Mouse (Mus musculus) adrenal gland, adult (tissue): ENCODE results near the gene Hmga1b.
"Not testable (repeated sequence)": the region's sequence is repeated elsewhere in the genome, so short reads cannot be mapped to it uniquely, and the experiment has no call there.

Source experiments
- DNase-seq, 2 experiments: peaks; one replicate each; pipeline ENCODE4 v3.0.0; 2022 to 2023; ENCODE audit warnings: low spot score in 1 of 2; ENCODE audit not compliant: inconsistent age in 2 of 2

The Hmga1b gene

DNA sequence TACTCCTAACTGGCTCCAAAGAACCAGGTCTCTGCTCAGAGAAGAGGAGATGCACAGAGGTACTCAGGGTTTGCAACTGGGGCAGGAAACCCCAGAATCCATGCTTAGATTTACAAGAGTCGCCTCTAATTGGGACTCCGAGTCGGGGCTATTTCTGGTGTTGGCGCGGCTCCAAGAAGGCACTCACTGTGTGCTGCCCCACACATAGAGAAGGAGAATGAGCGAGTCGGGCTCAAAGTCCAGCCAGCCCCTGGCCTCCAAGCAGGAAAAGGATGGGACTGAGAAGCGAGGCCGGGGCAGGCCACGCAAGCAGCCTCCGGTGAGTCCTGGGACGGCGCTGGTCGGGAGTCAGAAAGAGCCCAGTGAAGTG is at the start of gene Hmga1b:
Gene Hmga1b (plus strand): TSS at position 123 of the 370 bp plus-strand sequence.
- not testable (repeated sequence) for DNase-seq

DNA sequence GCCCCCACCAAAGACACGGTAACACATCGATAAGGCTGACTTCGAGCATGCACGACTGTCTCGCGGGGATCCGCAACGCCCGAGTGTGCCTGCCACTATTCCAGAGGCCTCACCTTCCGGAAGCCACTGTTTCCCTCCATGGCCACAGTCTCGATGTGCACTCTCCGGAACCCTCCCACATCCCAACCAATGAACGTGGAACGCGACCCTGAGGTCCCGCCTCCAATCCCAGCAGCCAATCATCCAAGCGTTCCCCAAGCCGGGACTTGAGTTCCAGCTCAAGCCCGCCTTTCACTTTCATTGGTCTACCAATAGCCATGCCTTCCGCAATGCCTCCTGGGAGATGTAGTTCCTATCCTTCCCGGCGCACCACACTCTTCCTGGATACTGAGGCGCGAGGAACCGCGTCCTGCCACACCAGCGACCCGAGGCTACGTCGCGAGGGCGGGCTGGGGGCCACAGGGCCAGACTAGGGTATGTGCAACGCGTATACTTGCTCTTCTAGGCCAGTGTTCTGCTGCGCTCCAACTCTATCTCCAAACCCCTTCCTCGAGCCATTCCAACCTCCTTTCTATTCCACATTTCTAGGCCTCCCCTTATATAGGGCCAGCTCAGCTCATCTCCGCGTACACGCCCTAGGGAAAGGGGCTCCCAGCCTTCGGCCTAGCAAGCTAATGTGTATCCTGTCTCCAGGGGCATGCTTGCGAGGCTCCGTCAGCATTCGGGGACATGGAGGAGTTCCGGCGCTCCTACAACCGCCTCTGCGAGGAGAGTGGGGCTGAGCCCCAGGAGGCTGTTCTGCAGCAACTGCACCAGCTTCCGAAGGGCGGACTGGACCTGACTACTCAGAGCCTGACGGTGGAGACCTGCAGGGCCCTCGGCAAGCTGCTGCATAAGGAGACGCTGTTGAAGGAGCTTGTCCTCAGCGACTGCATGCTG is 48.7 kb upstream of the Hmga1b start, which contains the start of the genes Cenpx and Lrrc45:
Gene Cenpx (minus strand): TSS at position 159 of the 939 bp plus-strand sequence.
Gene Lrrc45 (plus strand): TSS at position 346 of the 939 bp plus-strand sequence.
- DNase-seq: peak; percentile 98 to 99

DNA sequence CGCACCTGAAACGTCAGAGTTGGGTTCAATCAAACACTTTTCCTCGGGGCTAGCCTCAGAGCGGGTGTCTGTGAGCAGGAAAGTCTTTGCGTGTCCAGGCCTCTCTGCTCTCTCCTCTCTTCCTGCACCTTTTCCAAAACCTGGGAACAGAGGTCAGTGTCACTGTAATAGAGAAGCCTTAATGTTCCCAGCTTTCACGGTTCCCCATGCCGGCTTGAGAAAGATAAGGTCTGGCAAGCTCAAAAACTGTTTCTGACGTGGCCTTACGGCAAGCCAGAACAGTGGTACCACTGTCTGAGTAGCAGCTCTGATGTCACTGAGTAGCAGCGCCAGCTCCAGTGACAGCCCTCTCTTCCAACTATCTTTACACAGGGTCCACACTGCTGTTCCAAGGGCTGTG is 48.0 kb upstream of the Hmga1b start:
- DNase-seq: peak in 1 of 2 experiments; percentile 50

DNA sequence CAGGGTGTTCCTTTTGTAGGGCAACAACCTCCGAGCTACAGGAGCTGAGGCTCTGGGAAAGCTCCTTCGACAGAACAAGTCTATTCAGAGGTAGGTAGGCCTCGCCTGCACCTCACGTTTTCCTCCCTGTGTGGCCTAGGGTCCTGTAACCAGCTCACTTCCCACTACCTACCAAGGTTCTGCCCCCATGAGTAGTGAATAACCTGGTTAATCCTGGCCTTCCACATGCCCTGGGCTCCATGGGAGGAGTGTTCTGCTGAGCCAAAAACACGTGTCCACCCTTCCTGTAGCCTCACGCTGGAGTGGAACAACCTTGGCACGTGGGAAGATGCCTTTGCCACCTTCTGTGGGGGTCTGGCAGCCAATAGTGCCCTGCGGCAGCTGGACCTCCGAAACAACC is 47.5 kb upstream of the Hmga1b start:
- DNase-seq: no peak

DNA sequence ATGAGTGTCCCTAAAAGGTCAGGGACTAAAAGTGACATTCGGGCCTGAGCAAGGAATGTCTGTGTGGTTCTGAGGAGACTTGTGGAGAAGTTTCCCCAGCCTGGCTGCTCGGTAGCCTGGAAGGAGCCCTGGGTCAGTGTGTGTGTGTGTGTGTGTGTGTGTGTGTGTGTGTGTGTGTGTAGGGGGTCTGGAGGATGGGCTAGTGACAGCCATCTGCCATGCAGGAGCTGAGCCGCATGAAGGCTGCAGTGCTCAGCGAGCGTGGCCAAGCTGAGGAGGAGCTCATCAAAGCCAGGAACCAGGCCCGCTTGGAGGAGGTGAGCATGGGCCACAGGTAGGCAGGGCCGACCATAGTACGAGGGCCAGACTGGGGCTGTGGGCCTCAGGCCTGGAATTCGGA is 43.4 kb upstream of the Hmga1b start:
- DNase-seq: no peak

DNA sequence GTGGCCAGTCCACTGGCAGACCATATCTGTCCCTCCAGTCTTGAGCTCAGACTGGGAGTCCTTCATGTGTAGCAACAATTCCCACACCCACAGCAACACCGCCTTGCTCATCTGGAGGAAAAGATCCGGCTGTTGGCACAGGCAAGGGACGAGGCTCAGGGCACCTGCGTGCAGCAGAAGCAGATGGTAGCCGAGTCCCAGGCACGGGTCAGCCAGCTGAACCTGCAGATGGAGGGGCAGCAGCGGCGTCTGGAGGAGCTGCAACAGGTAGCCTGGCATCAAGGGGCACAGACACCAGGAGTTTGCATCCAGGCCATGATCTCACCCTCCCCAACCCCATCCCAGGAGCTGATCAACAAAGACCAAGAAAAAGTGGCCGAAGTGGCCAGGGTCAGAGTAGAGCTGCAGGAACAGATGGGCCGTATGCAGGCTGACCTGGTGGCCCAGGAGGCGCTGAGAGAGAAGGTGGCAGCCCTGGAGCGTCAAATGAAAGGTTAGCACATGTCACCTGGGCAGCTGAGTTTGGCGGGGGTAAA is 42.7 kb upstream of the Hmga1b start:
- DNase-seq: no peak

DNA sequence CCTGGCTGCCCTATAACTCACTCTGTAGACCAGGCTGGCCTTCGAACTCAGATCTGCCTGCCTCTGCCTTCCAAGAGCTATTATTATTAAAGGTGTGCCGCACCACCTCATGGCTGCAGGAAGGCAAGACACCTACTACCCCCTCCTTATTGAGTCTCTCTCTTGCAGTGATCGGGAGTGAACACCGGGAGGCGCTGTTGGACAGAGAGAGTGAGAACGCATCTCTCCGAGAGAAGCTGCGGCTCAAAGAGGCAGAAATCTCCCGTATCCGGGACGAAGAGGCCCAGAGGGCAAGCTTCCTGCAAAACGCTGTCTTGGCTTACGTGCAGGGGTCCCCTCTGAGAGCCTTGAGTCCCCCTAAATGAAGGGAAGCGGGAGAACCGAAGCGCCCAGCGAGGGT is 42.1 kb upstream of the Hmga1b start:
- DNase-seq: peak; percentile 90 to 97

DNA sequence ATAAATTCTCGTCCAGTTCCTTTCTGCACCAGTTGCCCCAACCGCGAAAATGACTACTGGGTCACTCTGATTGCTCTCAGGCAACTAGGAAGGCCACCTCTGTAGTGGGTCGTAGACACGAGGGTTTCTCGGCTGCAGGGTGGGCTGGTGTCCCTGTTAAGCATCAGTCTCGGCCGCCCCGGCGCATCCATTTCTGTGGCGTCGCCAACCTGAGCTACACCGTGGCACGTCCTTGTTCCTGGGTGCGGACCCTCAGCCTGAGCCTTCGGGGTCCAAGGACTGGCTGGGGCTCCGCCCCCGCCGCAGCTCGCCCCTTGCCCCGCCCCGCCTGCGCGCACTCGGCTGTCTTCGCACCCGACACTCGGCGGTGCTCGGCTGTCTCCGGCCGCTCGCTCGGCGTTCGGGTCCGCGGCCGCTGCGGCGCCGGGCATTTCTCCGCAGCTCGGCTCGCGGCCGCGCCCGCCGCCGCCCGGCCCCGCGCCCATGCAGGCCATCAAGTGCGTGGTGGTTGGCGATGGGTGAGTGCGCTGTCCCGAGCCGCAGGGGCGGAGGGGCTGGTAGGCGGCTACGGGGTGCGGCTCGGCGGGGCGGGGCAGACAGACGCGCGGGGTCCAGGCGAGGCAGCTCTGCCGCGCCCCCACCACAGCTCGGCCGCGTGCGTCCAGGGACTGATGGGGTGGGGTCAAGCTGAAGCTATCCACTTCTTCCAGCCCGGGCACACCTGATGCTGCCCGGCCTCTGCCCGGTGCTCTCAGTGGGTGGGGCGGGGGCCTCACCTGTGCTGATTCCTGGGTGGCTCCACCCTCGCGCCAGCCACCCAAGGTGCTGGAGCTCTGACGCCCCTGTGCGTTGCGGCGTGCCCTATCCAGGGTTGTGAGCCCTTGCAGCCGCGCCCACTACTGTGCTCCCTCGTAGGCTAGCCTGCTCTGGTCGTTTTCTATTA is 41.2 kb upstream of the Hmga1b start, which contains the start of gene Rac3:
Gene Rac3 (plus strand): TSS at position 347 of the 943 bp plus-strand sequence.
- peak; percentile 70 to 88 for DNase-seq

DNA sequence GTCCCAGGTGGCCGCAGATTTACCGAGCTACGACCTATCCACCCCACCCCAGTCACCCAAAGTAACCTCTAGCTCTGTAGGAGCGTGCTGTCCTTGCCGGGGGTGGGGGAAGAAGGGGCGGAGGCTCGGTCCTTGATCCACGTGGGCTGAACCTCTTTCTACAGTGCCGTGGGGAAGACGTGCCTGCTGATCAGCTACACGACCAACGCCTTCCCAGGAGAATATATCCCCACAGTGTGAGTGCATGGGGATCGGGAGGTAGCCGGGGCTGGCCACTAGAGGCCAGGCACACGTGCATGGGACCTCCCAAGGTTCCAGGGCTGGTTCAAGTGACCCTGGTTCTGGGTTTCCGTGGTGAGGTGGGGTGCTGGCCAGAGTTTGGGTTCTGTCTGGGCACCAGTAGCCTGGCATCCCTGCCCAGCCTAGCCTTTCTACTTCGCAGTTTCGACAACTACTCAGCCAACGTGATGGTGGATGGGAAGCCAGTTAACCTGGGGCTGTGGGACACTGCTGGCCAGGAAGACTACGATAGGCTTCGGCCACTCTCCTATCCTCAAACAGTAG is 40.4 kb upstream of the Hmga1b start:
- peak in 1 of 2 experiments; percentile 74 for DNase-seq

DNA sequence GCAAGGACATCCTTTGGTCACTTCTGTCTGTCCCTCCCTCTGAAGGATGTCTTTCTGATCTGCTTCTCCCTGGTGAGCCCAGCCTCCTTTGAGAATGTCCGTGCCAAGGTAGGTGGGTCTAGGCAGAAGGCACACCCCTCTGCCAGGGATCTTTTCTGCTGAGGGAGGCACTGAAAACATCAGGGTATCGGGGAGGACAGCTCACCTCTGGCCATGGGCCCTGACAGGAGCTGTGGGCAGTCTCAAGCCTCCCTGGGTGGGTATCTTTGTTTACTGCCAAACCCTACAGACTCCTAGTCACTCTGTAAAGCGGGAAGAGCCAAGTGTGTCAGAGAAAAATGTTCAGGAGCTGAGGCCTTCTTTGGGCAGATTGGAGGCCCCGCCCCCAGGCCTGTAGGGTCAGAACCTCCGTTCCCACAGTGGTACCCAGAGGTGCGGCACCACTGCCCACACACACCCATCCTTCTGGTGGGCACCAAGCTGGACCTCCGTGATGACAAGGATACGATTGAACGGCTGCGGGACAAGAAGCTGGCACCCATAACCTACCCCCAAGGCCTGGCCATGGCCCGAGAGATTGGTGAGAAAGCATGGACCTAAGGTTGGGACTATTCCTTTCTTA is 39.7 kb upstream of the Hmga1b start:
- no peak for DNase-seq

DNA sequence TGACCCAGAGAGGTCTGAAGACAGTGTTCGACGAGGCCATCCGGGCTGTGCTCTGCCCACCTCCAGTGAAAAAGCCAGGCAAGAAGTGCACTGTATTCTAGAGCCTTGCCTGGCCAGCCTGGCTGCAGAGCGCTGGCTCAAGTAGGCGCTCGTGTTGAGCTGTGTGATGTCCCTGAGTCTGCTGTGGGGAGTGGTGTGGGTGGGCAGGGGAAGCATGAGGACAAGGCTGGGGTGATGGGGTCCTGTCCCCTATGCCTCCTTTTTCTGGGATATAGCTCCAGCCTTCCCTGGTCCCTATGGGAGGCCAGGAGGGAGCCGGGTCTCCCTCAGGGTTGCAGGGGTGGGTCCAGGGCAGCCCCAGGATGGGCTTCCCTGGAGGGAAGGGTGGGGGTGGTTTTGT is 39.1 kb upstream of the Hmga1b start:
- no peak for DNase-seq

DNA sequence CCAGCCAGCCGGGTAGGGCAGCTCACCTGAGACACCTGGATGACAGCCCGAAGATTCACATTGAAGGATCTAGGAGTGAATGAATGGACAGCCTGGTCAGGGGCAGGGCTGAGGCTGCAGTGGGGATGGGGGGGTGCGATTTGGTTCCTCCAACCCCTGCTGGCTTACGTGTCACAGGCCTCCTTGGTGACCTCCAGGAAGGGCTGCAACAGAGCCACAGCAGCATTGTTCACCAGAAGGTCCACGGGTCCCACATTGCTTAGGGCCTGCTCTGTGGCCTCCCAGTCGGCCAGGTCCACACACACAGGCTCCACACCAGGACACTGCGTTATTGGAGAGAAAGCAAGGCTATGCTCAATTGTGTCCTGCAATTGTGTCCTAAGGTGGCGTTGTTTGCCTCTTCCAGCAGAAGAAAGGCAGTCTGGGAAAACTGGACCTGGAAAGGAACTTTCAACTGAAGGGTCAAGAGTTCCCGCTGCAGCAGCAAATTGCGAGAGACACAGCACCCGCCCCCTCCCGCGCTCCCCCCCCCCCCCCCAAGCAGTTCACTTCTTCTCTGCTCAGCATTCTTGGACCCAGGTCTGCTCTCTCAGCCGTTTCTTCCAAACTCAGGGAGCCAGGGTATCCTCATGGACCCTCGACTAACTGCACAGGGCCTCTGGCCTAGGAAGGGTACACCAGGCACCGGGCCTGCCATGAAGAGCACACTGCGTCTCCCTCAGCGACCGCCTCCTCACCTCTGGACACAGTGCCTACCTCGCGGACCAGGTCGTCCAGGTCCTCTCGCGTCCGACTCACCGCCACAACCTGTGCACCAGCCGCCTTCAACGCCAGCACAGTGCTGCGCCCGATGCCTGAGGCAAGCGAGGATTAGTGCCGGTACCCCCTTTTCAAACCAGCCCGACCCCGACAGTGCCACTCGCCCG is 36.1 kb upstream of the Hmga1b start:
- no peak for DNase-seq

DNA sequence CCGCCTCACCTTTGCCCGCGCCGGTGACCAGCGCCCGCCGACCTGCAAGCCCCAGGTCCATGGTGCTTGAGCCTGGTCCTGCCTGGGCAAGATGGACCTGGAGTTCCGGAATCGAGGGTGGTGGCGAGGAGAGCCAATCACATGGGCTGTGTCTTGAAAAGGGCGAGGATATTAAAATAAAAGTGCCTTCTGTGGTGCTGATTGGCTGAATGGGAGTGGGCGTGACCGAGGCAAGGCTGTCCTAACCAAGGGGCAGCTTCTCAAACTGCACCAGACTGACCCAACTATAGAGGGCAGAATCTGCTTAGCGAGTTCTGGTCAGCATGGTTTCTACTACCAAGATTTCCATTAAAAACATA is 35.4 kb upstream of the Hmga1b start, which contains the start of gene Dcxr:
Gene Dcxr (minus strand): TSS at position 113 of the 359 bp plus-strand sequence.
- DNase-seq: peak; percentile 93 to 97

DNA sequence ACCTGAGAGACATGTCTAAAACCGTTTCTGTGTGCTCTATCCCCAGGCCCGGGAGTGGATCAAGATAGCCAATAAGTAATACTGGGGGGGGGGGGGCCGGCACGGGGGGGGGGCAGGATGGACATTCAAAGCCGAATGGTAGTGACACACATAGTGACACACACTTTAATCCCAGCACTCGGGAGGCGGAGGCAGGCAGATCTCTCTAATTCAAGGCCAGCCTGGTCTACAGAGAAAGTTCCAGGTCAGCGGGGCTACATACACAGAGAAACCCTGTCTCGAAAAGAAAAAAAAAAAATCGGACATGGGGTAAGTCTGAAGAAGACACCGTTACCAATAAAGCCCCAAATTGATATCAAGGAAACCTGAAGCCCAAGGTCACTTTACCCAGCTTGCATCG is 35.0 kb upstream of the Hmga1b start:
- no peak for DNase-seq

DNA sequence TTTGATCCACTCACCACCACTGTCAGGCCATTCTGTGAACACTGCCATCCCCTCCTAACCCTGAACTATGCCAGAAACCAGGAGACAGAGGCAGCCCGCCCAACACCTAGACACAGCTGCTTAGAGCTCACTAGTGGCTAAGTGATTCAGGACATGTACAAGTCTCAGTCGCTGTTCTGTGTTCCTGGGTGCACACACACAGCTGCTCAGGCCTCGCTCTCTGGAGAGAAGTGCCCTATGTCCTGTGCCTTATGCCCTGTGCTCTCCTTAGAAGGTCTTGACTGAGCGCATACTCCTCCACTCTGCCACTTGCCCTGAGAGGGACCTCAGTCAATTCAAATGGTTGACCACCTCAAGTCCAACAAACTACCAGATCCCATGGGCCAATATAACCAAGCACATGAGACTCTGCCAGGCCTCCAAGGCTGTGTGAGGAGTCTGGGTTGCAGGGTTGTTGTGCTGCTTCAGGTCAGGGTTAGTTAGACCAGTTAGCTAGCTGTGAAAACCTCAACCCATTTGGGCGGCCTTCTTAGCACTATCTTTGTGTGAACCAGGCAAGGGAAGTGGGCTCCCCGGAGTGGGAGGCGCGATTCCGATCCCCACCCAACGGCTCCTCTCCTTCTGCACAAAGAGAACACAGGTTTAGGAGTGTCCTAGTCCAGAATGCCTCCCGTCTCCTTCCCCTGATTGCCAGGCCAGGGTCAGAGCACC is 33.9 kb upstream of the Hmga1b start:
- no peak for DNase-seq

DNA sequence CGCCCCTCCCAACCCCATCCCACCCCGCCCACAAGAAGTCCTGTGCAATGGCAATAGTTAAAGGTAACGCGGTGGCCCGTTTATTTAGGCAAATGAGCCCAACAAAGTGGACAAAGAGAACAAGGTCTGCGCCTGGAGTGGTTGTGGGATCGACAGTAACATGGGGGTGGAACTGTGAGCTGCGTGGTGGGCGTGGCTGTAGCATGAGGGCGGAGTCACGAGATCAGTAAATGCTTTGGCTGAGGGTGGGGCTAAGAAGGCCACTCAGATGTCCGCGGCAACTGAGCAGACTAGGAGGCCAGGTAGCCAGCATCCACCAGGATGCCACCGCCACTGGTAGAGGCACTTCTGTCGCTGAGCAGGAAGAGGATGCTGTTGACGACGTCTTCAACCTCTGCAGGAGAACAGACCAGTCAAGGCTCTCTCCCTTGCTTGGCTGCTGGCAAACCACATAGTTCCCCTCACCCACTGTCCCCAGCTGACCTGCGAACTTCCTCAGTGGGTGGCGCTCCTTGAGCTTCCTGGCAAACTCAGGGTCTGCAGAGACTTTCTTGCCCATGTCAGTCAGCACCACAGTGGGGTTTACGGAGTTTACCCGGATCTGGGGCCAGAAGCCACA is 33.1 kb upstream of the Hmga1b start:
- DNase-seq: peak in 1 of 2 experiments; percentile 78

DNA sequence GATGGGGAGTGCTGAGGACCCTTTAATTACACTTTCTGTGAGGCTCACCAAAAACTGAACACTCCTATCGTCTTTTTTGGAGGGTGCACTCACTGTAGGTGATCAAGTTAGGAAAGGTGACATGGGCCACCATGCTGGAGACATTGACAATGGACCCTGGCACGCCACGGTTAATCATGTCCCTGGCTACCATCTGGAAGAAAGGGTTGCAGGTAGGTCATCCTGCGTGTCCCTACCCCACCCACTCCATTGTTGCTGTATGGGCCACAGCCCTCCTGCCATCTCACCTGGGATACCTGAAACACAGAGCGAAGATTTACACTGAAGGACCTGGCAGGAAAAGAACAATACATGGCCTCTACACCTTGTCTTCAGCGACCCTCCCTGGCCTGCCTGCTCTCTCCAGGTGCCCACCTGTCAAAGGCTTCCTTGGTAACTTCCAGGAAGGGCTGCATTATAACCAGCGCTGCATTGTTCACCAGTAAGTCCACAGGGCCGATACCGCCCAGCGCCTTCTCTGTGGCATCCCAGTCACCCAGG is 32.2 kb upstream of the Hmga1b start:
- DNase-seq: no peak

DNA sequence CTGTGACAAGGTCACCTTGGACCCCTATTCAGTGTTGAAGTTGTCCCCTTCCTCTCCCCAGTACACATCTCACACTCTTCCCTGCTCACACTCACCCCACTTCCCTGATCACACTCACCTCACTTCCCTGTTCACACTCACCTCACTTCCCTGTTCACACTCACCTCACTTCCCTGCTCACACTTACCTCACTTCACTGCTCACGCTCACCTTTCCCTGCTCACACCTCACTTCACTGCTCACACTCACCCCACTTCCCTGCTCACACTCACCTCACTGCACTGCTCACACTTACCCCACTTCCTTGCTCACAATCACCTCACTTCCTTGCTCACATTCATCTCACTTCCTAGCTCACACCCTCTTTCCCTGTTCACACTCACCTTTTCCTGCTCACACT is 31.2 kb upstream of the Hmga1b start:
- no peak for DNase-seq
